Mouse (Mus musculus) midbrain, embryonic 14.5 days (tissue): ENCODE measurements around the gene Psmb3. TPM values are rescaled to one million over a fixed set of nuclear protein-coding genes. Genes with fewer than 3 reads are reported as not detected.

ENCODE experiments used
- ATAC-seq: fragments of 200-750 bp; cut with Nextera tagmentation; 2 replicates; pipeline ENCODE4 v1.8.0; 2017; ENCODE audit warnings: moderate number of reproducible peaks, moderate library complexity; ENCODE audit not compliant: low FRiP score, low TSS enrichment
- DNase-seq: peaks from one replicate; pipeline ENCODE4 v3.0.0-alpha.2; 2015
- H3K27ac ChIP-seq: fragments of 300-500 bp; sonication (generic); replicated peaks from 2 replicates; pipeline ENCODE4 v1.5.1; 2014; ENCODE audit warnings: mild to moderate bottlenecking, low read depth, low read length, moderate library complexity
- H3K27me3 ChIP-seq: fragments of 300-500 bp; sonication (generic); 2 replicates; pipeline ENCODE4 v1.6.1; 2014; ENCODE audit warnings: low read length, control low read depth, mixed read lengths; ENCODE audit not compliant: control insufficient read depth, insufficient read depth
- H3K36me3 ChIP-seq: fragments of 300-500 bp; sonication (generic); 2 replicates; pipeline ENCODE4 v1.6.1; 2014; ENCODE audit warnings: low read length, control low read depth; ENCODE audit not compliant: control insufficient read depth, insufficient read depth
- H3K4me1 ChIP-seq: fragments of 300-500 bp; sonication (generic); 2 replicates; pipeline ENCODE4 v1.6.1; 2014; ENCODE audit warnings: mild to moderate bottlenecking, antibody characterized with exemption, low read length, control low read depth; ENCODE audit not compliant: control insufficient read depth, insufficient read depth
- H3K4me2 ChIP-seq: fragments of 300-500 bp; sonication (generic); 2 replicates; pipeline ENCODE4 v1.6.1; 2014; ENCODE audit warnings: mild to moderate bottlenecking, low read length, moderate library complexity
- H3K4me3 ChIP-seq: fragments of 300-500 bp; sonication (generic); replicated peaks from 2 replicates; pipeline ENCODE4 v1.5.1; 2014; ENCODE audit warnings: low read depth, low read length
- H3K9ac ChIP-seq: fragments of 300-500 bp; sonication (generic); replicated peaks from 2 replicates; pipeline ENCODE4 v1.6.1; 2014; ENCODE audit warnings: mild to moderate bottlenecking, low read length, moderate library complexity
- H3K9me3 ChIP-seq: fragments of 300-500 bp; sonication (generic); 2 replicates; pipeline ENCODE4 v1.6.1; 2016; ENCODE audit warnings: low read length, control low read depth, mixed read lengths; ENCODE audit not compliant: control insufficient read depth
- WGBS: fragments of 180-500 bp; shearing (Covaris S2); extraction: QIAGEN DNeasy Blood & Tissue Kit; methylation state at CpG from one replicate; pipeline ENCODE4 v1.1.7; 2014; 5-methylcytosine and 5-hydroxymethylcytosine counted together
- polyA plus RNA-seq: library from polyadenylated mRNA; unstranded; fragments of >200 nt; fragmentation: Nextera tagmentation; extraction: Ambion mirVana; gene quantifications from 2 replicates; pipeline ENCODE4 v1.2.1, GENCODE M21; 2014

Psmb3 gene
- polyA plus RNA-seq, 1 experiment from 2014 or later: 456 TPM

- peak; percentile 86 for DNase-seq
- under 1% methylated on average over 78 of the region's 78 CpGs for WGBS
- peak overlapping the region; percentile 57; the same call in 1 of the 2 replicates for H3K27ac ChIP-seq
Observed at GRCm38 (mm10) chr11:97659990-97660714, 43.0 kb upstream of the Psmb3 start.

GRCm38 (mm10) chr11:97660734-97661647, 42.2 kb upstream of the Psmb3 start:
- no peak for ATAC-seq
- Histone ChIP-seq H3K4me2 (peak overlapping the region; percentile 79), H3K4me1 (peaks cover 36% of the 10 kb centered on the region), H3K36me3 (no peaks in the 10 kb centered on the region), H3K9ac (peak overlapping the region; percentile 73), H3K27me3 (peaks cover 18% of the 10 kb centered on the region), H3K9me3 (no peaks in the 10 kb centered on the region), H3K27ac (no peak overlapping the region), H3K4me3 (peak overlapping the region; percentile 87)
- DNase-seq: no peak
- 2% methylated on average over 27 of the region's 27 CpGs for WGBS

More at GRCm38 (mm10) chr11:97659990-97660714, 43.0 kb upstream of the Psmb3 start:
- peak overlapping the region; percentile 73 for H3K9ac ChIP-seq
- peaks cover 18% of the 10 kb centered on the region for H3K27me3 ChIP-seq
- no peaks in the 10 kb centered on the region for H3K9me3 ChIP-seq
- H3K4me3 ChIP-seq: peak overlapping the region; percentile 65
- H3K4me2 ChIP-seq: peak overlapping the region; percentile 76
- ATAC-seq: peak; percentile 87
- H3K4me1 ChIP-seq: peaks cover 32% of the 10 kb centered on the region
- no peaks in the 10 kb centered on the region for H3K36me3 ChIP-seq

- no peak for DNase-seq
- WGBS: under 1% methylated on average over 18 of the region's 20 CpGs
- H3K4me1 ChIP-seq: peaks cover 36% of the 10 kb centered on the region
- no peaks in the 10 kb centered on the region for H3K9me3 ChIP-seq
- peaks cover 18% of the 10 kb centered on the region for H3K27me3 ChIP-seq
- no peak overlapping the region for H3K27ac ChIP-seq
- peak overlapping the region; percentile 79 for H3K4me2 ChIP-seq
- H3K36me3 ChIP-seq: no peaks in the 10 kb centered on the region
- H3K9ac ChIP-seq: no peak overlapping the region
- no peak for ATAC-seq
- peak overlapping the region; percentile 87 for H3K4me3 ChIP-seq
Observed at GRCm38 (mm10) chr11:97661648-97662133, 41.5 kb upstream of the Psmb3 start.

- DNase-seq (no peak), ATAC-seq (no peak)
- WGBS: 1% methylated on average over 21 of the region's 21 CpGs
- Histone ChIP-seq H3K4me3 (peak overlapping the region; percentile 87), H3K9ac (peak overlapping the region; percentile 88; the same call in 1 of the 2 replicates), H3K4me1 (peaks cover 36% of the 10 kb centered on the region), H3K4me2 (peak overlapping the region; percentile 79), H3K36me3 (peaks cover 5% of the 10 kb centered on the region; the same call in 1 of the 2 replicates), H3K27me3 (peaks cover 18% of the 10 kb centered on the region), H3K9me3 (no peaks in the 10 kb centered on the region), H3K27ac (no peak overlapping the region)
Observed at GRCm38 (mm10) chr11:97662207-97662892, 40.8 kb upstream of the Psmb3 start.

GRCm38 (mm10) chr11:97662893-97663527, 40.2 kb upstream of the Psmb3 start, which contains the start of gene Mllt6:
Gene Mllt6, plus strand, starts transcription at chr11:97663414.
- Histone ChIP-seq H3K4me1 (peaks cover 36% of the 10 kb centered on the region), H3K9ac (peak within 1 kb of the TSS; percentile 88), H3K4me3 (peak within 1 kb of the TSS; percentile 87), H3K36me3 (peaks cover 9% of the 10 kb centered on the region), H3K9me3 (no peaks in the 10 kb centered on the region), H3K27me3 (peaks cover 18% of the 10 kb centered on the region), H3K27ac (peak within 1 kb of the TSS; percentile 88), H3K4me2 (peak within 1 kb of the TSS; percentile 79)
- under 1% methylated on average over 45 of the region's 76 CpGs for WGBS
- peak; percentile 95 for DNase-seq
- ATAC-seq: peak; percentile 70

GRCm38 (mm10) chr11:97663528-97664338, 39.5 kb upstream of the Psmb3 start:
- Histone ChIP-seq H3K4me3 (peak overlapping the region; percentile 87), H3K27ac (peak overlapping the region; percentile 88), H3K4me2 (peak overlapping the region; percentile 79), H3K27me3 (peaks cover 18% of the 10 kb centered on the region), H3K9ac (peak overlapping the region; percentile 88), H3K9me3 (no peaks in the 10 kb centered on the region), H3K36me3 (peaks cover 16% of the 10 kb centered on the region), H3K4me1 (peaks cover 37% of the 10 kb centered on the region)
- WGBS: under 1% methylated on average over 35 of the region's 57 CpGs
- no peak for ATAC-seq
- peak; percentile 67 for DNase-seq

- DNase-seq: no peak
- ATAC-seq: no peak
- peaks cover 40% of the 10 kb centered on the region for H3K4me1 ChIP-seq
- peaks cover 18% of the 10 kb centered on the region for H3K36me3 ChIP-seq
- H3K27ac ChIP-seq: no peak overlapping the region
- peak overlapping the region; percentile 88 for H3K9ac ChIP-seq
- H3K4me3 ChIP-seq: peak overlapping the region; percentile 87
- H3K4me2 ChIP-seq: peak overlapping the region; percentile 79
- peaks cover 18% of the 10 kb centered on the region for H3K27me3 ChIP-seq
- 0% methylated on average over 7 of the region's 8 CpGs for WGBS
- no peaks in the 10 kb centered on the region for H3K9me3 ChIP-seq
Observed at GRCm38 (mm10) chr11:97664339-97664665, 38.9 kb upstream of the Psmb3 start.
